In the genomic region with DNA sequence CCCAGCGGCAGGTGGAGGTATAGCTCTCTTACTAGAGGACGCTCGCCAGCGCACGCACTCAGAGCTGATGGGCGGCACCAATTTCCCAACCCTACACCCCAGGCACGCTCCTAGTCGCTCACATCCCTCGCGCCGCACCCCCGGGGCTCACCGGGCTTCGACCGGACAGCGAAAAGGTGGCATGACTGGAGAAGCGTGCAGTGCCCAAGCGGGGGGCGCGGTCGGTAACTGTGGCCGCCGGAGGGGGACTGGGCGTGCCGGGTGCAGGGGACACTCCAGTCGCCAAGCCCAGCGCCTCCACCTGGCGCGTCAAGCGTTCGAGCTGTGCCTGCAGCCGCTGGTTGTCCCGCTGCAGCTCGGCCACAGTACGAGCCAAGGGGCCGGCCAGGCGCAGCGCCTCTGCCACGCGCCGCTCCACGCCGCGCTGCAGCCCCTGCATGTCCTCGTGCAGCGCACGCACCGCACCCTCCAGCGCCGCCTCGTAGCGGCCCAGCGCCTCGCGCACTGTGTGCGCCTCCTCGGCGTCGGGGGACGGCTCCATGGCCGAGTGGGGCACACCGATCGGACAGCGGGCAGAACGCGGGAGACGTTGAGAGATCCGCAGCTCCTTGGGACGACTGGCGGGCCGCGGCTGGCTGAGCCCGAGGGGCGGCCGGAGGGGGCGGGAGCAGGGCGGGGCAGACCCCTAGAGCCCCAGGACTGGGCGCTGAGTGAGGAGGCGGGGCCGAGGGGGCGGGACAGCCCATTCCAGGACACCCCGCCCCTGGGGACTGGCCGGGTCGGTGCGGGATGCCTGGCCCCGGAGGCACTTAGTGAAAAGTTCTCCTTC, we compare ENCODE assay signal across 7 mouse cellular contexts. TPM values are rescaled to one million over a fixed set of nuclear protein-coding genes. Genes with fewer than 3 reads are reported as not detected.
A peak's percentile ranks its signal among the peaks of the same experiment; 100 is the strongest.
DNase-seq lines count a peak whose midpoint lies in the region; ATAC-seq and TF ChIP-seq lines count a peak whose summit lies in the region.

A gene (minus strand): TSS at position 621 of the 829 bp plus-strand sequence.

- no peaks in the 10 kb centered on the region for H3K79me2 ChIP-seq in myocyte (ENCODE audit: control insufficient read depth, insufficient read depth)

- peak; percentile 79 for ATAC-seq in embryonic facial prominence, embryonic 12.5 days (ENCODE audit: insufficient number of reproducible peaks, insufficient read depth, low FRiP score, low TSS enrichment)
- peak; percentile 87 for ATAC-seq in liver, embryonic 11.5 days (replicated peaks; ENCODE audit: low FRiP score)
- peak; percentile 92 for ATAC-seq in stomach, embryonic 15.5 days (ENCODE audit: insufficient read depth, low FRiP score, low read depth)

- no peak within 1 kb of the TSS for H3ac ChIP-seq in myocyte (ENCODE audit: control insufficient read depth, insufficient read length)

- H3K27me3 ChIP-seq in embryonic facial prominence, embryonic 12.5 days, result peaks cover 20% of the 10 kb centered on the region
- no peaks in the 10 kb centered on the region for H3K27me3 ChIP-seq in kidney, adult 2 months (replicated peaks; ENCODE audit: control insufficient read depth, insufficient read depth, low read length)
- peaks cover 8% of the 10 kb centered on the region; the same call in 1 of the 2 replicates for H3K27me3 ChIP-seq in liver, embryonic 11.5 days (replicated peaks; ENCODE audit: control insufficient read depth, insufficient read depth, low read length)
- peaks cover 68% of the 10 kb centered on the region for H3K27me3 ChIP-seq in myocyte (ENCODE audit: control insufficient read depth, insufficient read depth, insufficient read length)
- H3K27me3 ChIP-seq in stomach, embryonic 15.5 days (replicated peaks), result no peaks in the 10 kb centered on the region

- peak; percentile 82 for DNase-seq in adrenal gland, adult 8-10 months
- peak; percentile 88 for DNase-seq in heart, adult 8-10 months (ENCODE audit: low spot score)
- DNase-seq in kidney, adult 2 months, result peak; percentile 95
- DNase-seq in liver, embryonic 11.5 days (ENCODE audit: low spot score), result peak; percentile 89

- peak; percentile 50 for TF ChIP-seq CTCF in kidney, adult 2 months (conservative IDR thresholded peaks at IDR 0.05; ENCODE audit: insufficient read depth, insufficient read length, low read depth, low read length)

- TF ChIP-seq POLR2A in kidney, adult 2 months (IDR thresholded peaks at IDR 0.05; ENCODE audit: low read depth, low read length), result peak; percentile 30
- peak; percentile 59 for TF ChIP-seq POLR2A in myocyte (IDR thresholded peaks at IDR 0.05; ENCODE audit: insufficient read length, low read depth)

- no peaks in the 10 kb centered on the region for H3K36me3 ChIP-seq in embryonic facial prominence, embryonic 12.5 days
- no peaks in the 10 kb centered on the region for H3K36me3 ChIP-seq in kidney, adult 2 months (ENCODE audit: control insufficient read depth, insufficient read depth, low read length)
- H3K36me3 ChIP-seq in liver, embryonic 11.5 days (ENCODE audit: control insufficient read depth, insufficient read depth, low read length), result no peaks in the 10 kb centered on the region
- H3K36me3 ChIP-seq in myocyte (ENCODE audit: control insufficient read depth, insufficient read depth), result no peaks in the 10 kb centered on the region
- H3K36me3 ChIP-seq in stomach, embryonic 15.5 days, result no peaks in the 10 kb centered on the region

- peaks cover 25% of the 10 kb centered on the region for H3K4me1 ChIP-seq in embryonic facial prominence, embryonic 12.5 days
- peaks cover 11% of the 10 kb centered on the region; the same call in 1 of the 2 replicates for H3K4me1 ChIP-seq in kidney, adult 2 months (ENCODE audit: control insufficient read depth, insufficient read depth, low read length)
- peaks cover 51% of the 10 kb centered on the region for H3K4me1 ChIP-seq in liver, embryonic 11.5 days (replicated peaks; ENCODE audit: control insufficient read depth, insufficient read depth, low read length)
- peaks cover 33% of the 10 kb centered on the region for H3K4me1 ChIP-seq in stomach, embryonic 15.5 days

- no peaks in the 10 kb centered on the region for H3K9me3 ChIP-seq in embryonic facial prominence, embryonic 12.5 days
- no peaks in the 10 kb centered on the region for H3K9me3 ChIP-seq in liver, embryonic 11.5 days (ENCODE audit: control insufficient read depth, low read length)
- no peaks in the 10 kb centered on the region for H3K9me3 ChIP-seq in stomach, embryonic 15.5 days

- peak within 1 kb of the TSS; percentile 68 for H3K4me3 ChIP-seq in embryonic facial prominence, embryonic 12.5 days
- H3K4me3 ChIP-seq in kidney, adult 2 months (ENCODE audit: insufficient read depth, low read depth, low read length), result peak within 1 kb of the TSS; percentile 93
- H3K4me3 ChIP-seq in liver, embryonic 11.5 days (ENCODE audit: low read depth, low read length), result peak within 1 kb of the TSS; percentile 80
- peak within 1 kb of the TSS; percentile 3 for H3K4me3 ChIP-seq in myocyte
- H3K4me3 ChIP-seq in stomach, embryonic 15.5 days (replicated peaks), result peak within 1 kb of the TSS; percentile 82

- H3K27ac ChIP-seq in embryonic facial prominence, embryonic 12.5 days, result peak within 1 kb of the TSS; percentile 60
- H3K27ac ChIP-seq in kidney, adult 2 months (ENCODE audit: insufficient read depth, low read depth, low read length), result peak within 1 kb of the TSS; percentile 98
- H3K27ac ChIP-seq in liver, embryonic 11.5 days (ENCODE audit: low read depth, low read length), result no peak within 1 kb of the TSS
- H3K27ac ChIP-seq in stomach, embryonic 15.5 days, result peak within 1 kb of the TSS; percentile 90

- WGBS in embryonic facial prominence, embryonic 12.5 days, result under 1% methylated on average over 73 of the region's 86 CpGs
- WGBS in kidney, adult 2 months, result under 1% methylated on average over 84 of the region's 86 CpGs
- WGBS in liver, embryonic 11.5 days, result under 1% methylated on average over 86 of the region's 86 CpGs
- WGBS in stomach, embryonic 15.5 days, result under 1% methylated on average over 84 of the region's 86 CpGs

- H3K9ac ChIP-seq in embryonic facial prominence, embryonic 12.5 days, result peak within 1 kb of the TSS; percentile 67
- peak within 1 kb of the TSS; percentile 70 for H3K9ac ChIP-seq in liver, embryonic 11.5 days (ENCODE audit: low read depth, low read length)
- peak within 1 kb of the TSS; percentile 78 for H3K9ac ChIP-seq in stomach, embryonic 15.5 days

- H3K4me2 ChIP-seq in embryonic facial prominence, embryonic 12.5 days (replicated peaks), result peak within 1 kb of the TSS; percentile 100
- peak within 1 kb of the TSS; percentile 98 for H3K4me2 ChIP-seq in liver, embryonic 11.5 days
- H3K4me2 ChIP-seq in myocyte (ENCODE audit: low read depth), result peak within 1 kb of the TSS; percentile 64
- peak within 1 kb of the TSS; percentile 98 for H3K4me2 ChIP-seq in stomach, embryonic 15.5 days

TF ChIP-seq in myocyte, 11 proteins besides CTCF, POLR2A, EP300 and RAD21:
- peak; percentile 28 for TF ChIP-seq POLR2AphosphoS2 (IDR thresholded peaks at IDR 0.05; ENCODE audit: insufficient read length, low read depth)
- no peak for TF ChIP-seq TCF12 (IDR thresholded peaks at IDR 0.05; ENCODE audit: insufficient read depth, poor library complexity, severe bottlenecking)
- no peak for TF ChIP-seq REST (IDR thresholded peaks at IDR 0.05; ENCODE audit: insufficient read depth, insufficient read length)
- no peak for TF ChIP-seq SRF (IDR thresholded peaks at IDR 0.05; ENCODE audit: control insufficient read depth, insufficient read length, low read depth)
- no peak for TF ChIP-seq MAX (IDR thresholded peaks at IDR 0.05; ENCODE audit: low read depth)
- no peak for TF ChIP-seq MYOG (IDR thresholded peaks at IDR 0.05; ENCODE audit: control insufficient read depth in 1 of 3, insufficient read depth in 1 of 3, insufficient read length in 2 of 3, low read depth in 2 of 3)
- TF ChIP-seq E2F4 (IDR thresholded peaks at IDR 0.05; ENCODE audit: insufficient read depth), result no peak
- TF ChIP-seq CEBPB (IDR thresholded peaks at IDR 0.05; ENCODE audit: insufficient read depth, poor library complexity, severe bottlenecking), result no peak

RNA-seq across cellular contexts. Expression of the gene that starts here (rescaled TPM):
- total RNA-seq in adrenal gland, adult 8-10 months (2022), result 1 to 10 TPM; 2.9 to 7.5 (median 5.2) TPM
- 22.6 and 23.4 TPM in 2 replicates for polyA plus RNA-seq in embryonic facial prominence, embryonic 12.5 days (2016; fragmentation: Nextera tagmentation; extraction: Ambion mirVana)
- total RNA-seq in heart, adult 8-10 months (2022), result 10 to 100 TPM; 13.6 to 18.9 (median 16.5) TPM
- polyA plus RNA-seq in kidney, adult 2 months (2012; rRNA removed), result 20.3 and 22.1 TPM in 2 replicates
- polyA plus RNA-seq in liver, embryonic 11.5 days (2014; fragmentation: Nextera tagmentation; extraction: Ambion mirVana), result 22.9 and 24.8 TPM in 2 replicates
- polyA plus RNA-seq in myocyte (2012; fragmentation: generic; extraction: Trizol), result 2.0 TPM
- 50.8 and 56.0 TPM in 2 replicates for polyA plus RNA-seq in stomach, embryonic 15.5 days (2015; fragmentation: Nextera tagmentation; extraction: Ambion mirVana)

Comparison
In these comparisons a context has a peak if more than half of its experiments do, and no peak if none do; other contexts are left out.
1. H3K4me3 ChIP-seq: peak in every context shown above with its lines; median percentile 93 in kidney, adult 2 months; 82 in stomach, embryonic 15.5 days; 80 in liver, embryonic 11.5 days; 68 in embryonic facial prominence, embryonic 12.5 days; 3 in myocyte.